Mouse (Mus musculus): ENCODE measurements around the gene Rgs6. TPM values are rescaled to one million over a fixed set of nuclear protein-coding genes. Genes with fewer than 3 reads are reported as not detected.

The Rgs6 gene
- total RNA-seq, 2 experiments from 2014 or later = 9.8 to 12.9 TPM

DNA sequence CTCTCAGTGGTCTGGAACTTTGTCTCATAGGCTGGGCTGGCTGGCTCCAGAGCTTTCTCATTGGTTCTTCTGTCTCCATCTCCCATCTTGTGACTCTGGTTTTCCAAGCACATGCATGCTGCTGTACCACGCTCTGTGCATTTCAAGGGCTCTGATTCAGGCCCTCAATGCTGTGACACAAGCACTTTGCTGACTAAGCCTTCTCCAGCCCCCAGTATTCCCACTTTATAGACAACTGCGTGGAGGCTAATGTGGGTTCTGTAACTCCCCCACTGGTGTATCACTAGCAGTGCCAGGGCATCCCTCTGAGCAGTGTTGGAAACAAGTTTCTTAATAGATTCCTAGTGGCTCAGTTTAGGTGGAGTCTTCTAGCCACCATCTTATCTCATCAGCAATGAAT is 174.0 kb downstream of the Rgs6 start:
- DNase-seq = no peak

DNA sequence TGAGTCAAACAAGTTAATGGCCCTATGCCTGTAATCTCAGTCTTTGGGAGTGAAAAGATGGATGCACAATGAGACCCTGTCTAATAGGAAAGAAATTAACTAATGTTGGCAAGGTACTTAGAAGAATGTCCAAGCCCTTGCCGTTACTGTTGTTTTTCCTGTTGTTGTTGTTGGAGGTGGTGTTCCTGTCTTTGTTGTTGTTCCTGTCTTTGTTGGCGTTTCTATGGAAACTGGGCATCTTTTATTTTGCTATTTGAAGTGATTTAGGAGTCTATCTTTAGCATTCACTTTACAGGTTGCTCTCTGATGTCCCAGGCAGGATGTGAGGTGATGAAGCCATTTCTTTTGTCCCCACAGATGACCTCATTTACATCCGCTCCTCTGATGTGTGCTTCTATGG is 180.6 kb downstream of the Rgs6 start:
- no peak for DNase-seq

DNA sequence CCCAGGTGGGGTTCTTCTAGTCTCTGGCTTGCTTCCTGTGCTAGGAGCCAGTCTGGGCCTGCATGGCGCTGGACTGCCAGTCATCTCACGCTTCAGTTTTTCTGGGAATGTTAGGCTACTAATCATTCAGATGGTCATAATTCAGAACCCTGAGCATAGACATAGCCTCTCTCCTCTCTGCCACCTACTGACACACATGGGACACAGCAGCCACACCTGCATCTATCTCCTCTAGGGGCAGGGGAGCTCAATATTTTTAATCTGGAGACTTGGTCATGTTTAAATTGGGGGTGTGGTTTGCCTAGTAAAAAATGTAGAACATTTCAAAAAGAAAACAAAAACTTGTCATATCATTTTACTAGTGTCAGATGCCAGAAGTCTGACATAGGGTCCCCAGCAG is 184.1 kb downstream of the Rgs6 start:
- DNase-seq = no peak

GRCm38 (mm10) chr12:82774576-82774975 is 186.5 kb downstream of the Rgs6 start:
- DNase-seq = no peak

DNA sequence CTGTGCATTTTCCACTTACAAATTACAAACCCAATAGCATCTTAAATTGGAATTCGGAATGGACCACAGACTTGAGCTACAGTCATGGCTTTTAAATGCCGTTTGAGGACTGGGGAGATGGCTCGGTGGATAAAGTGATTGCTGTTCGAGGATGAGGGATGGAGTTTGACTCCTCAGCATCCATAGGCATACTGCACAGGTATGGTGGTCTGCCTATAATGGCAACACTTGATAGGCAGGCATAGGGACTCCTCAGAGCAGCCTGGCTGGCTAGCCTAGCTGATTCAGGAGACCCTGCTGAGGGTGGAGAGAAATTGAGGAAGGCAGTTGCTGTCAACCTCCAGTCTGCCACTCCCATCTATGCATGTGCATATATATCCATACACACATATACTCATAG is 188.6 kb downstream of the Rgs6 start:
- DNase-seq = no peak

DNA sequence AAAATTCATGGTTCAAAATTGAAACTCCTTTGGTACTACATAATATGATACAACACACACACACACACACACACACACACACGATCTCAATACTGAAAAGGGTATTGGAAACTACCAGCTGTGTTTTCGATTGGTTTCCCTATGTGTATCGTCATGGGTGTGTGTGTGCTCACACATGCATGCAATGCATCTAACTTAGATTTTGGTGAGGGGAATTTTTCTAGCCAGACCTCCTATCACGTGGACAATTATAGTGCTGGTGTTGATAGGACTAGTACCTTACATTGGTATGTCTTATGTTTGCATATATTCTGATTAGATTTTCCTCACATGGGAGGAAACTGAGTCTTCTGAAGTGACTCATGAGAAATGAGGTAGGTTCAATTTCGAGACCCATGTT is 192.8 kb downstream of the Rgs6 start:
- DNase-seq = no peak

DNA sequence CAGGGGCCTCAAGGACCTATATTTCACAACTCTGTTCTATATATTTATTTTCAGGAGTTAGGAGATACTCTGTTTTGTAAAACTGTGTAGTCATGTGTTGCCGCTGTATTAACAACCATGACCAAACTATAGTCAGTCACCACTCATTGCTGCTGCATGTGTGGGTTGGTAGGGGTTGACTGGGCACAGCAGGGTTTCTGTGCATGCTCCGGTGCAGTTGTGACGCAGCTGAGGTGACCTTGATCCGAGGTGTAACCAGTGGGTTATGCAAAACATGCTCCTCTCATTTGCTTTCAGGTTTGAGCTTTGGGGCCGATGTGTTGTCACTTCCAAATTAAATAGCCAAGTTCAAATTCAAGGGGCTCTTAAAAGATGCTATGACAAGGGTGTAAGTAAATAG is 193.3 kb downstream of the Rgs6 start:
- DNase-seq = no peak

DNA sequence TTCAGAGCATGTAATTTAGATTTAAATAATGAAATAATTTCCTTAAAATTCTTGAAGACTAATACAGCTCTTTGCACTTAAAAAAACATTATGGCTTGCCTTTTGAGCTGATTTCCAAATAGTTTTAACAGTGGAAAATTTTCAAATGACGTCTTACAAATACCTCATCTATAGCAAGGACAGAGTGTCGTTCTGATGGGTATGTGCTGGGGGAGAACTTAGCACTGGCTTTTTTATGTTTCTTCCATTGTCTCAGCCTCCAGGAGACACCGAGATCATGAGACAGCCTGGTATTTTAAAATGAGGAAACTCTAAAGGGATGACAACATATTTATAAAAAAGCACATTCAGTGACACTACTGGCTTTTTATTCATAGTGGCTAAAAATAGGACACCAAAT is 204.0 kb downstream of the Rgs6 start:
- no peak for DNase-seq

GRCm38 (mm10) chr12:82799892-82800291 is 211.8 kb downstream of the Rgs6 start:
- no peak for DNase-seq

DNA sequence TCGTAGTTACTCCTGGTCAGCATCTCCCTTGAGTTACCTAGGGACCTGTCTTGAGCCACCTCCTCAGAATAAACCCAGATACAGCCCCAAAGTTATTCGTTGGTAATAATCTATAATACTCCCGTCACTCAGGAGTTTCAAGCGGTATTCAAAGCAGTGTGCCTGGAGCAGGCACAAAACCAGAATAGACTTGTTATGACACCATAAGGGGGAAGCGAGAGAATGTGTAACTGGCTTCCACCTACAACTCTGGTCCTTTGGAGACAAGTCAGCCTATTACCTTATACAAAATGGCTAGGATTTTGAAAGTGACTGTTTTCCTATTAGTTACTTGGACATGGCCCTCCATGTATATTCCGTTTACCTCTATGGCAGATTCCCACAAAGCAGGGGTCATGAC is 213.6 kb downstream of the Rgs6 start:
- DNase-seq = no peak

DNA sequence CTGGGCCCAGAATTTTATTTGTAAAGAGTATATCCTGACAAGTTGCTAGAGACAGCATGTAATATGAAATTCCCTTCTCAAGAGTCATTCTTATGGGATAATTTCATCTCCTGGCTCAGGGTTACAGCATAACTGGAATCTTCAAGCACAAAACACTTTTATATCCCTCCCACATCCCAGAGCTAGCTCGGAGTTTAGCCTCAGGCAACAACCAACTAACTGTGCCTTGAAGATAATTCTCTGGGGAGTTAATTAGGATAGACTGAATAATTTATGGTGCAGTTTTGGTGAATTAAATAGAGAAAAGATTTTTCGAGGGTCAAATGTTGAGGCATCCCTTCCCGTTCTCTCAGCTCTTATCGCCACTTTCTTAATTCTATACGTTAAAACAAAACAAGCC is 214.6 kb downstream of the Rgs6 start:
- no peak for DNase-seq

GRCm38 (mm10) chr12:82805167-82805566 is 217.1 kb downstream of the Rgs6 start:
- DNase-seq = no peak

GRCm38 (mm10) chr12:82810631-82811030 is 222.5 kb downstream of the Rgs6 start:
- no peak for DNase-seq

DNA sequence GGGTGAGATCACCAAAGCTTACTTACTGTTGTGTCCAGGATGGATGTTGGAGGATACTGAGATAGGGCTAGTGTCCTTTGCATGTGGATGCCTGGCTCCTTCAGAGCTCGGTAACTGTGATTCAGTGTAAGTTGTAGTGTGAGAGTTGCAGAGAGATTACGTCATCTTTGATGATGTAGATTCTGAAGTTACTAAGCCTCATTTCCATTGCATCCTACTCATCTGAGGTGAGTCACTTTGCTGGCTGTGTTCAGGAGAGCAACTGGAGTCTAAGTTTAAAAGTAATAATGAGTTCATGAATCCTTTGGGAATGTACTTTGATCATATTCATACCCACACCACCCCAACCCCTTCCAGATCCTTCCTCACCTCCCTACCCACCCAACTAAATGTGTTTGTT is 227.9 kb downstream of the Rgs6 start:
- DNase-seq = no peak

DNA sequence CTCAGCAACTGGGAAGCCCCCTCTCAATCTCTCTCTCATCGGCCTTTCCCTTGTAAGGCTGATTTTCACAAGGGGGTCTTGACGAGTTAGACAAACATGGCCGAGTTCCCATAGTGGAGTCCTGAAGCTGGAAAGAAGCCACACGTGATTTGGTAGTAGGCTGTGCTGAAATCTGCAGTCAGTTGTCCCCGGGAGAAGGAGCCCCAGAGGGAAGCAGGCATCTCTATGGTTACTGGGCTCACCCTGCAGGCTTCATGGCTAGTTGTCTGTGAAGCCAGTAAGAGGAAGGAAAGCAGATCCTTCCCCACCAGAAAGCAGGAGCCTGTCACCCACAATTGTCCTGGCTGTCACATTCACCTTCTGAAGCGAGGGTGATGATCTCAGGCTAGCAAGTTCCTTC is 231.2 kb downstream of the Rgs6 start:
- DNase-seq = no peak

GRCm38 (mm10) chr12:82819991-82820390 is 231.9 kb downstream of the Rgs6 start:
- peak; percentile 10 to 12 for DNase-seq

DNA sequence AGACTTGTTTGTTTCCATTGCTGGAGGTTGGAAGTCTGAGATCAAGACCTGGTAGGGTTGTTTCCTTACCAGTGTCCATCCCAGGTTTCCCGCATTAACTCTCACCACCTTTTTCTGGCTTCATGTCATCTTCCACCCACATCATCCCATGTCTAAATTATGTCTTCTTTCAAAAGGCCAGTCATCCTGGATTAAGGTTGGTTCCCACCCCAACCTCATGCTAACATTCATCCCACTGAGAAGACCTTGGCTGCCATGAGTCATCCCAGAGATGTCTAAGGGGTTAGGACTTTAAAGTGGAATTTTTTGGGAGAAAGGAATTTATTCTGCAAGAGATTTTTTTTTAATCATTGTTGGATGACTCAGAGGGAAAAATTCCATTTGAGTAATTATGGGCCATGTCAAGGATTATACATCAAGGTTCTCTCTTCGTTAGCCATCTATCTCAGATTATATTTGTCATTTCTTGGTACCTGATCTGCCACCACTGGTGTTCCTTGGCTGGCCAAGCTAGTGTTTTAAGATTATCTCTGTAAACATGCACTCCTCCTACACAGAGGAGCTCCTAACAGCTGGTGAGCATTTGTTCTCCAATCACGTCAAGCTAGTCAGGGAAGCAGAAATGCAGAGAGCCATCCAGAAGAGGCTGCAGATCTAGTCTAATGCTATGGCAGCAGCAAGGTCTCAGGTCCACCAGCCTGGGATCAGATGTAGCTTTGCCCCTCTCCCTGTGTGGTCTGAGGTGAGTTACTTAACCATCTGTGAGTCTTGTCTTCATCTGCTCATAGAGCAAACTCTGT is 234.9 kb downstream of the Rgs6 start:
- no peak for DNase-seq

- no peak for DNase-seq
Observed at GRCm38 (mm10) chr12:82830333-82830732, 242.2 kb downstream of the Rgs6 start.

- no peak for DNase-seq
Observed at GRCm38 (mm10) chr12:82838544-82838943, 250.5 kb downstream of the Rgs6 start.

DNA sequence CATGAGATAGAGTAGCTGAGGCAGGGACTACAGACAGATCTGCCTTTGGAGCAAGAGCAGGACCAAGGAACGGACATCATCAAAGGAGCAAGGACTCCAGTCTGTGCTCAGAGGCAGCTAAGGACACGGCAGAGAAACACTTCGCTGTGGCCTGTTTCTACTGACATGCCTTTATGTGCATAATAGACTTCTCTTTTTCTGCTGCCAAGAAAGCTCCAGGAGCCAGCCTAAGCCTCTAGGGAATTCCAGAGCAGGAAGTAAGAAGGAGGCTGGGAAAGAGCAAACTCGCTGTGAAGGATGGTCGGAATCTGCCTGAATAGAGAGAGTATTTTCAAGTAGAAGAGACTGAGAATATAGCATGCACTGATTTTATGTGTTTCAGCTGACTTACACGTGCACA is 253.5 kb downstream of the Rgs6 start:
- DNase-seq = no peak

- no peak for DNase-seq
Observed at GRCm38 (mm10) chr12:82848304-82848872, 260.3 kb downstream of the Rgs6 start.

GRCm38 (mm10) chr12:82854902-82855301 is 266.8 kb downstream of the Rgs6 start:
- no peak for DNase-seq

DNA sequence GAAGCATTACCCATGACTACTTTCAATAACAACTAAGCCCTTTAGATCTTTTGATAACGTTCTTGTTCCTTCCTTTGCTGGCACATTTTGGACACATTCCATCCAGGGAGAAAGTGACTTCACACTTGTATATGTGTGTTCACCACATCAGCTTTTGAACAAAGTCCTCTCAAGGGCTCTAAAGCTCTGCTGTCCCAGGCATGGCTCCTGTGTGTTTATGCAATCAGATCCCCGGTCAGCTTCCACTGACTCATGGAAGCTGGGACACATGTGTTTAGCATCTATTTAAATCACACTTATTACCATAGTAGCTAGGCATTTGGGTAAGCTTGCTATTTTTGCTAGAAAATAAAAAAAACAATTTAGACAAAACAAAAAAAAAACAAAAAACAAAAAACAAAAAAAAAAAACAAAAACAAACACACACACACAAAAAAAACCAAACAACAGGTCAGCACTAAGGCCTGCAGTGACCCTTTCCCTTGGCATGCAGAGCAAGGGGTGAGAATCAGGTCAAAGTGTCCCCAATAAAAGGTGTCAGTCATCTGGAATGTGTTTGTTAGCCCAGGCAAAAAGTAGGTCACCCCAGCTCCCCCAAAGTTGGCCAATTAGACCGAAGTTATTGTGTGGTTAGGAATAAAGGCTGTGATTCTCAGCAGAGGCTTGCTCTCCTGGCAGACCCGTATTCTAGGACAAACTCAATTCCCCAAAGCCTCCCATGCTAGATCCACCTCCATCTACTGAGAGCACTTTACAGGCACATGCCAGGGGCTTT is 267.4 kb downstream of the Rgs6 start:
- DNase-seq = peak; percentile 17 to 27

GRCm38 (mm10) chr12:82865686-82866085 is 277.6 kb downstream of the Rgs6 start:
- no peak for DNase-seq
